Mouse (Mus musculus): ENCODE data around the gene Esyt1. TPM values are rescaled to one million over a fixed set of nuclear protein-coding genes. Genes with fewer than 3 reads are reported as not detected.
"Not testable (repeated sequence)": the region's sequence is repeated elsewhere in the genome, so short reads cannot be mapped to it uniquely, and the experiment has no call there.

Gene Esyt1
- polyA plus RNA-seq, 1 experiment from 2014 or later, result 18.1 TPM

DNA sequence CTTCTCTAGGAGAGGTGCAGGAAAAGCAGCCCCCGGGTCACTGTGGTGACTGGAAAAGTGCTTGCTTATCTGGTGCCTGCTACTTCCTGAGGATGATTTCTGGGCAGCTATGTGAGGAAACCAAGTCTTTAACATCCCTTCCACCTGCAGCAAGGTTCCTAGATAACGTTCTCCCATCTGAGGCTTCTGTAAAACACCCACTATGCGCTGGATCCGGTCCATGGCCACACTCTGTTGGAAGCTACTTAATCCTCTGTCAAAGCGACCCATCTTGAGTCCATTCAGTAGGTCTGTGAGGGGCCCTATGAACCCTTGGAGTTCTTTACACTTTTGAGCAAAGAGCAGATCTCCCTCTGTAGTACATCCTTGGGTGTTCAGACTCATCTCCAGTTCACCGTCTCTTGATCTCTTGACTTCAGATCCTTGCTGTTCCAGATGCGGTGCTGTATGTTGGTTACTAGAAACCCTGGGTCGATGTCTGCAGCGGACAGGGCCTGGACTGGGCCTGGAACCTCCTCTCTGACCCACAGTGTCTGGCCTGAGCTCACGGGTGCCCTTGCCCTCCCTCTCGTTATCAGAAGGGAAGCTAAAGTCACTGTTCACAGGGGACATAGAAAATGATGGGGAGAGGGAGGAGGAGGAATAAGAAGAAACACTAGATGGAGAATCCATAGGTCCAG, 24.6 kb upstream of the Esyt1 start:
- not testable (repeated sequence) for H3K4me1 ChIP-seq (replicated peaks; ENCODE audit: control insufficient read depth, insufficient read depth, low read length); H3K27ac ChIP-seq (ENCODE audit: low read depth, low read length); H3K4me2 ChIP-seq (ENCODE audit: low read depth, low read length, severe bottlenecking); H3K27me3 ChIP-seq (ENCODE audit: control insufficient read depth, insufficient read depth, low read length); H3K9ac ChIP-seq (ENCODE audit: low read length); DNase-seq (ENCODE audit: low spot score); H3K9me3 ChIP-seq (ENCODE audit: control insufficient read depth, low read length); H3K36me3 ChIP-seq (ENCODE audit: control insufficient read depth, insufficient read depth, low read length); H3K4me3 ChIP-seq (ENCODE audit: low read depth, low read length); ATAC-seq (replicated peaks; ENCODE audit: low FRiP score)
- WGBS, result 93% methylated on average over 11 of the region's 11 CpGs

DNA sequence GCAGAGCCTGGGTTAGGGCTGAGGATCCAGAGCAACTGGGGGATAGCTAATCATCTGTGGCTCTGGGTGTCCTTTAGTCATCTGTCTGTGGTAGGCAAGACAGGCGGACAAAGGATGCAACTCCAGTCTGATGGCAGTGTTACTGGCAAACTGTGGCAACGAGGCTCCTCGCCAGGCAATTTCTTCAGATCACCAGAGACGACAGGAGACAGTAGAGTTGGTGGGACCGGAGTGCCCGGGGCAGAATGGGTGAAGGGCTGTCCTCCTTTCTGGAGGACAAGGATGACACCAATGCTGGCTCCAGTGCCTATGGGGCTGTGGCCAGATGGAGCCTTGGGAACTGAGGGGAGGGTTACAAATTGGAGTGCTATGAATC, 24.0 kb upstream of the Esyt1 start:
- ATAC-seq (replicated peaks; ENCODE audit: low FRiP score); H3K9me3 ChIP-seq (ENCODE audit: control insufficient read depth, low read length); DNase-seq (ENCODE audit: low spot score); H3K27me3 ChIP-seq (ENCODE audit: control insufficient read depth, insufficient read depth, low read length); H3K36me3 ChIP-seq (ENCODE audit: control insufficient read depth, insufficient read depth, low read length); H3K9ac ChIP-seq (ENCODE audit: low read length); H3K4me1 ChIP-seq (replicated peaks; ENCODE audit: control insufficient read depth, insufficient read depth, low read length); H3K27ac ChIP-seq (ENCODE audit: low read depth, low read length); H3K4me3 ChIP-seq (ENCODE audit: low read depth, low read length): not testable (repeated sequence)
- H3K4me2 ChIP-seq (ENCODE audit: low read depth, low read length, severe bottlenecking), result 0 out of 2 replicates have a peak overlapping the region, but pooled peaks have one; percentile 21
- WGBS, result 66% methylated on average over 6 of the region's 6 CpGs

DNA sequence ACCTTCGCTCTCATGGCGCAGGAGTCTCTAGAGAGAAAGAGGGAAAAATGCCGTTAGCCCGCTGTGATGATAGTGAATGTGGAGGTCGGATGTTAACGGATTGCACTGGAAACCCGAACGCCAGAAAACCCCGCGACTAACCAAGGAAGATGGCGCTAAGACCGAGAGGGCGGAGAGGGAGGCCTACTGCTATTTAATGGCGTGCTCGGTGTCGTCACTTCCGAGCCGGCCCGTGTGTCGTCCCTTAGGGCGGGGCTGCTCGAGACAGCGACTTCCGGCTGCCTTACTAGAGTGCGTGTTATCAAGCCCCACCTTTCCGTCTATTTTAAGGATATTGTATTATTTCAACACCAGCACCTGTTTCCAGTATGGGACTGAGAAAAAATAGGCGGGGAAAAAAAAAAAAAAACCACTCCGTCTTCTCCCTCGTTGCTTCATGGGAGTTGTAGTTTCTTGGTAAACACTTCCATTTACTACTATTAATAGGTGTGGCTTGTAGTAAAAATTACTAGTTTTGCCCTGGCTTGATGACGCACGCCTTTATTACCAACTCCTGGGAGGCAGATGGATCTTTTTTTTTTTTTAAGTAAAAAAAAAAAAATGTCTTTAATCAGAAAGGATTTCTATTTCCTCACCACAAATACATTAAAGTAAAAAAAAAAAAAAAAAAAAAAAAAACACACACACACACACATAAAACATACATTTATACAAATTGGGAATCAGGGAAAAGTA, 23.4 kb upstream of the Esyt1 start, which contains the start of gene Rpl41:
Gene Rpl41, minus strand, starts transcription at position 359 of the 735 bp plus-strand sequence.
- Histone ChIP-seq H3K9ac (ENCODE audit: low read length) (peak within 1 kb of the TSS; percentile 94), H3K9me3 (ENCODE audit: control insufficient read depth, low read length) (no peaks in the 10 kb centered on the region), H3K4me3 (ENCODE audit: low read depth, low read length) (peak within 1 kb of the TSS; percentile 81), H3K27ac (ENCODE audit: low read depth, low read length) (peak within 1 kb of the TSS; percentile 96), H3K4me2 (ENCODE audit: low read depth, low read length, severe bottlenecking) (peak within 1 kb of the TSS; percentile 65), H3K27me3 (ENCODE audit: control insufficient read depth, insufficient read depth, low read length) (no peaks in the 10 kb centered on the region), H3K36me3 (ENCODE audit: control insufficient read depth, insufficient read depth, low read length) (peaks cover 3% of the 10 kb centered on the region; the same call in 1 of the 2 replicates), H3K4me1 (replicated peaks; ENCODE audit: control insufficient read depth, insufficient read depth, low read length) (no peaks in the 10 kb centered on the region; the same call in 1 of the 2 replicates)
- under 1% methylated on average over 31 of the region's 31 CpGs for WGBS
- DNase-seq (ENCODE audit: low spot score) (peak; percentile 95), ATAC-seq (replicated peaks; ENCODE audit: low FRiP score) (peak; percentile 89)

DNA sequence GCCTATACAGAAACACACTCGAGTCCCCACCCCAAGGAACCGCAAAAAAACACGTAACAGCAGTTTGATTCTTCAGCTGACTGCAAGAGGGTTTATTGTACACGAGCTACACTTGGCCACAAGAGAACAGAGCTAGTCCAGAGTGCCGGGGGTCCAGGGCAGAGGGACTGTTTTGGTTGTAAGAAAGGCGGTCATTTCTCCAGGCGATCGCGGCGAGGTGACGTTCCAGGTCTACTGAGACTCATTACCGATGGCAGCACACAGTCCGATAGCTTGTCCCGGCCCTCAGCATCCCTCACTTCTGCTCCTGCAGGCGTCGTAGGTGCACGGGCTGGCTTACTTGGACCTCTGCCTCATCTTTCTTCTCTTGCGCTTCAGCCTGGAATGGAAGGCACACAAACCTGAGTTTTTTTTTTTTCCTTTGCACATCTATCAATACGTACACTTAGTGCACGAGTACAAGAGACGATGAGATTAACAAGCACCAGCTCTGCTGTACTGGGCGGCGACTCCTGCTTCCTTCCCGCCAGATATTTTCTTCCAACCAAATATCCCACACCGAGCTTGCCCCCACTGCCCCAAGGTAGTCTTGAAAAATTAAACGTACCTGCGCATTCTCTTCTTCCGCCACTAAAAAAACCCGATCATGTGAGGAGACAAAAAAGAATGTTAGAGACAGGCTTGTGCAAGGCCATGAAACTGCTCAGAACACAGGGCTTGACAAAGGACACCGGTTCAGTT, 22.6 kb upstream of the Esyt1 start:
- WGBS, result under 1% methylated on average over 21 of the region's 30 CpGs
- not testable (repeated sequence) for H3K27me3 ChIP-seq (ENCODE audit: control insufficient read depth, insufficient read depth, low read length); DNase-seq (ENCODE audit: low spot score); H3K4me1 ChIP-seq (replicated peaks; ENCODE audit: control insufficient read depth, insufficient read depth, low read length); H3K9me3 ChIP-seq (ENCODE audit: control insufficient read depth, low read length); H3K36me3 ChIP-seq (ENCODE audit: control insufficient read depth, insufficient read depth, low read length); ATAC-seq (replicated peaks; ENCODE audit: low FRiP score)
- H3K4me3 ChIP-seq (ENCODE audit: low read depth, low read length), result peak overlapping the region; percentile 81
- peak overlapping the region; percentile 96 for H3K27ac ChIP-seq (ENCODE audit: low read depth, low read length)
- H3K9ac ChIP-seq (ENCODE audit: low read length), result peak overlapping the region; percentile 94
- H3K4me2 ChIP-seq (ENCODE audit: low read depth, low read length, severe bottlenecking), result peak overlapping the region; percentile 65

DNA sequence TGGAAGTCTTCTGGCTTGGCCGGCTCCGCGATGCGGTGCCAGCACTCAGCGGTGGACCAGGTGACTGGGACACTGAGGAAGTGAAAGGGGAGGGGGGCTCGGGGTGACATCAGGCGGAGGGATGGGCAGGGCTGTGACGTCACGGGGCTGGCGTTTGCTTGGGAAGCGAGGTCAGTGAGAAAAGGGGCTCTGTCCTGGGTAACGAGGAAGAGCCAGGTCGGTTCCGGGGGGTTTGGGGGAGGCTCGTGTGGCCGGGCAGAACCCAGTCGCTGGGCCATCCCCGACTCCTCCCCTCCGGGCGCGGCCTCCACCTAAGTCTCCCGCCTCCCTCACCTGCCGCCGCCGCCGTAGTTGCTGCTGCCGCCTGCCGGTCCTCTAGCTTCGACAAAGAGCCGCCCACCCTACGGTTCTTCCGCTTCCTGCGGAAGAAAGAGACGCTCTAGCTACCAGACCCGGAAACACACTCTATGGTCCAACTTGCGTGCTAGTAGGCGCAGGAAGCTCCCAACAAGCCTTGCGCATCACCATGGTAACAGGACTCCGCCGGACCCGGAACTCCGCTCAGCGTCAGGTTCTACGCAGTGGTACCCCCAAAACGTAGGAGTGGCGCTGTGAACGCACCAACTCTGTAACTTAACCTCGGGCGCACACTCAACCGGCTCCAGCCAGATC, 21.8 kb upstream of the Esyt1 start, which contains the start of gene Zc3h10:
Gene Zc3h10, minus strand, starts transcription at position 414 of the 672 bp plus-strand sequence.
- ATAC-seq (replicated peaks; ENCODE audit: low FRiP score) (peak; percentile 89), DNase-seq (ENCODE audit: low spot score) (peak; percentile 93)
- peak within 1 kb of the TSS; percentile 65 for H3K4me2 ChIP-seq (ENCODE audit: low read depth, low read length, severe bottlenecking)
- peak within 1 kb of the TSS; percentile 81 for H3K4me3 ChIP-seq (ENCODE audit: low read depth, low read length)
- H3K9me3 ChIP-seq (ENCODE audit: control insufficient read depth, low read length), result no peaks in the 10 kb centered on the region
- no peaks in the 10 kb centered on the region; the same call in none of the 2 replicates for H3K4me1 ChIP-seq (replicated peaks; ENCODE audit: control insufficient read depth, insufficient read depth, low read length)
- H3K27ac ChIP-seq (ENCODE audit: low read depth, low read length), result peak within 1 kb of the TSS; percentile 96
- under 1% methylated on average over 49 of the region's 50 CpGs for WGBS
- no peaks in the 10 kb centered on the region for H3K27me3 ChIP-seq (ENCODE audit: control insufficient read depth, insufficient read depth, low read length)
- peaks cover 9% of the 10 kb centered on the region; the same call in 1 of the 2 replicates for H3K36me3 ChIP-seq (ENCODE audit: control insufficient read depth, insufficient read depth, low read length)
- H3K9ac ChIP-seq (ENCODE audit: low read length), result peak within 1 kb of the TSS; percentile 94

DNA sequence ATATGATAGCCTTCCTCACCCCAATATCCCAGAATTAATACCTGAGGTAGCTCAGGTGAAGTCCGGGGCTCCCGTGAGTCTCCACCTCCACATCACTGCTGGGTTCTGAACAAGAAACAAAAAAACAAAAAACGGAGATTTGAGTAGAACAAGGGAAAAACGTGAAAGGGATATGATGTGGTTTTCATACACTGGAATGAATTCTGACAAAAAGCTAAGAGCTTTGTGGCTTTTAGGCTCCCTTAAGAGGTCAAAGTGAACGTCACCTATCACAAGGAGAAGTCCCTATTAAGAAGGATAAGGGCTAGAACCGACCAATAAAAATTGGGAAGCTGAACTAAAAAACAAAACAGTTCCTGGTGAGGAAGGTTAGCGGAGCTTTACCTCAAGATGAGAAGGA, 21.1 kb upstream of the Esyt1 start:
- WGBS, result 22% methylated on average over 7 of the region's 7 CpGs
- no peaks in the 10 kb centered on the region for H3K9me3 ChIP-seq (ENCODE audit: control insufficient read depth, low read length)
- ATAC-seq (replicated peaks; ENCODE audit: low FRiP score), result no peak

DNA sequence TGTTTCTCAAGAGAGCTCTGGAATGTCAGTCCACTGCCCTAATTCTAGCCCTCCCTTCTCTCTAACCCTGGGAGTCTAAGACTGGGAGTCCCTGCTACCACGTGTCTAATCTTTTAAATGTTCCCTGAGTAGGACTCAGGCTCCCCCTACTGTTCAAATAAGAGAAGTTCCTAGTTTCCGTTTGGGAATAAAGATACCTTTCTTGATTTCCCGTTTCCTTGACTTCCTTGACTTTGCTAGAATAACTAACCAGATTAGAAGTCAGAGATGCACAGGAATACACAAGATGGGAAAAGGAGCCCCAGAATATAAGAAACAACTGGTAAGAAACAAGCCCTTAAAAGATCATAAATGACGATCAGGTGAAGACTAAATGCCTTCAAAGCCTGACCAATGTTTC, 20.7 kb upstream of the Esyt1 start:
- DNase-seq (ENCODE audit: low spot score) (no peak), ATAC-seq (replicated peaks; ENCODE audit: low FRiP score) (no peak)
- H3K9me3 ChIP-seq (ENCODE audit: control insufficient read depth, low read length), result no peaks in the 10 kb centered on the region
- H3K36me3 ChIP-seq (ENCODE audit: control insufficient read depth, insufficient read depth, low read length), result peaks cover 9% of the 10 kb centered on the region; the same call in 1 of the 2 replicates
- H3K4me3 ChIP-seq (ENCODE audit: low read depth, low read length), result peak overlapping the region; percentile 81
- peak overlapping the region; percentile 65; the same call in 1 of the 2 replicates for H3K4me2 ChIP-seq (ENCODE audit: low read depth, low read length, severe bottlenecking)
- WGBS, result 16% methylated on average over 4 of the region's 4 CpGs
- no peak overlapping the region for H3K9ac ChIP-seq (ENCODE audit: low read length)
- no peaks in the 10 kb centered on the region for H3K27me3 ChIP-seq (ENCODE audit: control insufficient read depth, insufficient read depth, low read length)
- H3K27ac ChIP-seq (ENCODE audit: low read depth, low read length), result no peak overlapping the region
- no peaks in the 10 kb centered on the region; the same call in none of the 2 replicates for H3K4me1 ChIP-seq (replicated peaks; ENCODE audit: control insufficient read depth, insufficient read depth, low read length)

More for the DNA sequence above, 21.1 kb upstream of the Esyt1 start:
- H3K4me2 ChIP-seq (ENCODE audit: low read depth, low read length, severe bottlenecking), result peak overlapping the region; percentile 65
- no peaks in the 10 kb centered on the region; the same call in none of the 2 replicates for H3K4me1 ChIP-seq (replicated peaks; ENCODE audit: control insufficient read depth, insufficient read depth, low read length)
- H3K9ac ChIP-seq (ENCODE audit: low read length), result peak overlapping the region; percentile 94
- peak overlapping the region; percentile 81 for H3K4me3 ChIP-seq (ENCODE audit: low read depth, low read length)
- no peak for DNase-seq (ENCODE audit: low spot score)
- H3K27ac ChIP-seq (ENCODE audit: low read depth, low read length), result no peak overlapping the region
- no peaks in the 10 kb centered on the region for H3K27me3 ChIP-seq (ENCODE audit: control insufficient read depth, insufficient read depth, low read length)
- H3K36me3 ChIP-seq (ENCODE audit: control insufficient read depth, insufficient read depth, low read length), result peaks cover 9% of the 10 kb centered on the region; the same call in 1 of the 2 replicates

DNA sequence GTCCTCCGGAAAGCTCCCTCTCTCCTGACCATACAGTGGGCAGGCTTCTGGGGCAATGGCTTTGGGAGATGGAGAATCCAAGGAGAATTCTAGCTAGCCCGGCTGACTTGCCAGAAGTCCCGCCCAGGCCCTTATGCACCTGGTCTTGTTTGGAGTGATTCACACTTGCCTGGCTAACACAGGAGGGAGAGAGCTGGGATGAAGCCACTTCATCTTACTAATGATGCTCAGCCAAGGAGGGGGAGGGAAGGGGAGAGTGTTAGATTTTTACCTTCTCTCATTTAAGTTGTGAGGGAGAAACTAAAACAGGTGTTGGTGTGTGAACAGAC, 19.9 kb upstream of the Esyt1 start:
- no peaks in the 10 kb centered on the region for H3K27me3 ChIP-seq (ENCODE audit: control insufficient read depth, insufficient read depth, low read length)
- ATAC-seq (replicated peaks; ENCODE audit: low FRiP score), result no peak
- H3K4me1 ChIP-seq (replicated peaks; ENCODE audit: control insufficient read depth, insufficient read depth, low read length), result no peaks in the 10 kb centered on the region; the same call in none of the 2 replicates

More for the DNA sequence above, 19.9 kb upstream of the Esyt1 start:
- DNase-seq (ENCODE audit: low spot score), result no peak
- Histone ChIP-seq H3K9ac (ENCODE audit: low read length) (no peak overlapping the region), H3K9me3 (ENCODE audit: control insufficient read depth, low read length) (no peaks in the 10 kb centered on the region), H3K36me3 (ENCODE audit: control insufficient read depth, insufficient read depth, low read length) (peaks cover 9% of the 10 kb centered on the region; the same call in 1 of the 2 replicates), H3K27ac (ENCODE audit: low read depth, low read length) (no peak overlapping the region), H3K4me2 (ENCODE audit: low read depth, low read length, severe bottlenecking) (no peak overlapping the region), H3K4me3 (ENCODE audit: low read depth, low read length) (no peak overlapping the region)
- 90% methylated on average over 3 of the region's 3 CpGs for WGBS

Data from forebrain, embryonic 11.5 days (tissue).